Mouse (Mus musculus) gastrocnemius, adult 18-20 months (tissue): ENCODE measurements at regions not wholly inside any gene's neighbourhood (a gene's known extent, or its start where the extent isn't known, plus 50 kb on each side); places are given as distances from the start of the nearest gene placed in this dataset.

Source experiments
- DNase-seq: peaks from one replicate; pipeline ENCODE4 v3.0.0; 2021; ENCODE audit warnings: low spot score

DNA sequence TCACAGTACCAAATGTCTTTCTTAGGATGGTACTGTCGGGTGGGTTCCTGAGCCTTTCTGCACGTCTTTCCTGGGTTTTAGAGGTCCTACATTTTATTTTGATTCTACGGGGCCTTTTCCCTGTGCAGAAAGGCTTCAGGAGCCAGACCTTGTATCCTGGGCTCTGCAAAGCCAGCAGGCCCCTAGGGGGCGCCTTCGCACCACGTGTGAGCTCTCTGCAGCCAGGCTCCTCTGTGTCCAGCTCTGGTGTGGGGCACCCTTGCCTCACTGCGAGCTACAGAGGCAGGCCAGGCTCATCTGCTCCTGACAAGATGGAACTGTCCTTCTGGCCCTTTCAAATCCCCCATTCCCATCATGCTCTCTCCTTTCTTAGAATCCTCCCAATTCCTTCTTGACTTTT lies 53.3 kb upstream of the Usp3 start:
- DNase-seq = peak; percentile 90

GRCm38 (mm10) chr9:66651306-66651705 lies 58.4 kb upstream of the Usp3 start:
- DNase-seq = no peak

DNA sequence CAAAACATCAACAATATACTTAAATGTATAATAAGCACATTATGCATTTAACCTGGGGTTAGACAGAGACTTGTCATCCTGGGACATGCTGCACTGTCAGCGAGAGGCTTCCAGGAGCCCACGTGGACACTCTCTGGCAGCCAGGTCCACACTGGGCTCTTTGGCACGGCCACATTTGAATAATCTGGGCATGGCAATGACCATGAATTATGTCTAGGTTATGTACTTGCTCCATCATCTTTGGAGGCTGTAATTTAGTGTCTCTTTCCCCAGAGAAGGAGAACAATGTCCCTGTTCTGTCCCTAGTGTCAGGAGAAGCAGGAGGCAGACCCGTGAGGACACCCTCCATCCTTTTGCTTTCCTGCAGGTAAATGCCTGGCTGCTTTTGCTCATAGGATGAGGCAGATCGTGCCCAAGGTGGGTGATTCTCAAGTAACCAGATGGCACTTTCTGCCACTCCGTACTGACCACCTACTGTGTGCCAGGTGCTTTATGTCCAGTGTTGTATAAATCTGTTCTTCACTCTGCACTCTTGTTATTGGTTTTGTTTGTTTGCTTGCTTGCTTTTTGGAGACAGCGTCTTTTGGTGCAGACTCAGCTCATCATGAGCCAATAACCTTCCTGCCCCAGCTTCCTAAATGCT lies 56.2 kb upstream of the Car12 start:
- no peak for DNase-seq

GRCm38 (mm10) chr9:66658707-66659242 lies 54.7 kb upstream of the Car12 start:
- DNase-seq = no peak

DNA sequence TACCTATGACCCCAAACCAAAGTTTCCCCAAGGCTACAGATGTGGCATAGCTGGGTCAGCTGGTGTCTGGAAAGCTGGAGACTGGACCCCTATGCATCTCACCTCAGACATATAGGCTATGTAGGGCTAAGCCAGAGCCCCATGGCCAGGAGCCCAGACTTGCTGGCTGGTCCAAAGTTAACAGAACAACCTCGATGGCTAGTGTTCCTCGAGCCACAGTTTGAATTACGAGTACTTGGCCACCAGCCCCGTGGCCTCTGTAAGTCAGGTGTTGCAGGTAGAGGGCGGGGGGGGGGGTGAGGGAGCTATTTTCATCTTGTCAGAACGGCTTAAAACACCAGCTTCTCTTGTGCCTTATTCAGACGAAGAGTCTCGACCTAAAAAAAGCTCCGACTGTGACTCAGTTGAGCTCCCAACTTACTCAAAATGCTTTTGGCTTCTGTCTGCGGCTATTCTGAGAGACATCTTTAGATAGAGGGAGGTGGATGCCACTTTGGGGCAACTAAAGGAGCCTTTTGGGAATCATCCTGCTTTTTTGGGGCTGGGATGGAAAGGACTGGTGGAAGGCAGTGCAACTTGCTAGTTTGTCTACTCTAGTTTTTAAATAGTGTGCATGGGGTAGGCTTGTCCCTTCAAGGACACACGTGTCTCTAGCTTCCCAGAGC lies 53.6 kb upstream of the Car12 start:
- peak; percentile 64 for DNase-seq

DNA sequence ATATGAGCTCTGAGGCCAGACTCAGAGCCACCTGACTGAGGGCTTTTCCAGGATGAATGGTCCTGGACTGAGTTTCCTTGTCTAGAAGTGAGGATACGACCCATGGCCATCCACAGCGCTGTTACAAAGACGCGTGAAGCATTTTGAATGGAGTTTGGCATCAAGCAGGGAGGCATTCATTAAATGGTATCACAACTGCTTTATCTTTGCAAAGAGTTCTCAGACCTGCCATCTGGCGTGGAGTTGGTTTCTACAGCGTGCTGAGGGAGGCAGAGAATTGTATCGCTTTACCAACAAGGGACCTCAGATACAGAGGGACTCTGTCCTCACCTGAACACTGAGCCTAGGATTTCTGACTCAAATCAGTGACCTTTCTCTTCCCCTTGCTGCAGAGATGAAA lies 51.9 kb upstream of the Car12 start:
- DNase-seq = no peak

GRCm38 (mm10) chr9:66662443-66662842 lies 51.0 kb upstream of the Car12 start:
- DNase-seq = no peak
